Mouse (Mus musculus): ENCODE measurements around the gene Rtp3. TPM values are rescaled to one million over a fixed set of nuclear protein-coding genes. Genes with fewer than 3 reads are reported as not detected.
A peak's percentile ranks its signal among the peaks of the same experiment; 100 is the strongest.

Gene Rtp3
- not detected for polyA plus RNA-seq (2017; shearing (Covaris generic))

- ATAC-seq = no peak
Observed at GRCm38 (mm10) chr9:110990204-110990603, at the start of gene Rtp3. Gene Rtp3, minus strand, starts transcription at chr9:110990583.

GRCm38 (mm10) chr9:111039966-111040365 lies 49.6 kb upstream of the Rtp3 start:
- ATAC-seq = no peak

- ATAC-seq = no peak
Observed at GRCm38 (mm10) chr9:111033717-111034116, 43.3 kb upstream of the Rtp3 start.

GRCm38 (mm10) chr9:111026791-111027190 lies 36.4 kb upstream of the Rtp3 start:
- no peak for ATAC-seq

- ATAC-seq = no peak
Observed at GRCm38 (mm10) chr9:111019022-111019421, 28.6 kb upstream of the Rtp3 start, which contains the start of gene Ltf. Gene Ltf, plus strand, starts transcription at chr9:111019271.

- ATAC-seq = no peak
Observed at GRCm38 (mm10) chr9:111015658-111016057, 25.3 kb upstream of the Rtp3 start.

- no peak for ATAC-seq
Observed at GRCm38 (mm10) chr9:111012041-111012440, 21.7 kb upstream of the Rtp3 start.

GRCm38 (mm10) chr9:111011550-111011949 lies 21.2 kb upstream of the Rtp3 start:
- no peak for ATAC-seq

GRCm38 (mm10) chr9:111009763-111010162 lies 19.4 kb upstream of the Rtp3 start:
- ATAC-seq = no peak

GRCm38 (mm10) chr9:111006544-111006943 lies 16.2 kb upstream of the Rtp3 start:
- ATAC-seq = no peak

- peak; percentile 67 for ATAC-seq
Observed at GRCm38 (mm10) chr9:111003279-111003678, 12.9 kb upstream of the Rtp3 start.

- peak; percentile 20 for ATAC-seq
Observed at GRCm38 (mm10) chr9:111001621-111002020, 11.2 kb upstream of the Rtp3 start.

- no peak for ATAC-seq
Observed at GRCm38 (mm10) chr9:110999856-111000255, 9.5 kb upstream of the Rtp3 start.

GRCm38 (mm10) chr9:110999056-110999455 lies 8.7 kb upstream of the Rtp3 start:
- no peak for ATAC-seq

GRCm38 (mm10) chr9:110997245-110997644 lies 6.9 kb upstream of the Rtp3 start:
- ATAC-seq = peak; percentile 73

GRCm38 (mm10) chr9:110994716-110995172 lies 4.4 kb upstream of the Rtp3 start:
- peak; percentile 91 for ATAC-seq

- no peak for ATAC-seq
Observed at GRCm38 (mm10) chr9:110993281-110993709, 2.9 kb upstream of the Rtp3 start.

GRCm38 (mm10) chr9:110989543-110989942 lies 840 bp downstream of the Rtp3 start:
- ATAC-seq = no peak

GRCm38 (mm10) chr9:110989141-110989540 lies 1.2 kb downstream of the Rtp3 start:
- no peak for ATAC-seq

GRCm38 (mm10) chr9:110988078-110988477 lies 2.3 kb downstream of the Rtp3 start:
- ATAC-seq = no peak

- ATAC-seq = no peak
Observed at GRCm38 (mm10) chr9:110987331-110987730, 3.1 kb downstream of the Rtp3 start.

- no peak for ATAC-seq
Observed at GRCm38 (mm10) chr9:110985951-110986350, 4.4 kb downstream of the Rtp3 start.

- no peak for ATAC-seq
Observed at GRCm38 (mm10) chr9:110985541-110985940, 4.8 kb downstream of the Rtp3 start.

- no peak for ATAC-seq
Observed at GRCm38 (mm10) chr9:110984096-110984495, 6.3 kb downstream of the Rtp3 start.

GRCm38 (mm10) chr9:110982351-110982750 lies 8.0 kb downstream of the Rtp3 start:
- no peak for ATAC-seq
